Mouse (Mus musculus) ovary, adult 18-20 months (tissue): ENCODE measurements around the gene Tvp23b.

Experiments used
- DNase-seq: peaks from one replicate; pipeline ENCODE4 v3.0.0; 2022; ENCODE audit warnings: low spot score, mixed read lengths

The Tvp23b gene

GRCm38 (mm10) chr11:62943538-62943937, 64.3 kb downstream of the Tvp23b start:
- DNase-seq = no peak

GRCm38 (mm10) chr11:62945514-62945913, 66.3 kb downstream of the Tvp23b start:
- DNase-seq = no peak

GRCm38 (mm10) chr11:62949548-62949947, 70.3 kb downstream of the Tvp23b start:
- no peak for DNase-seq

- no peak for DNase-seq
Observed at GRCm38 (mm10) chr11:62951012-62951411, 71.8 kb downstream of the Tvp23b start, which contains the start of gene Cdrt4. Gene Cdrt4 (plus strand): TSS chr11:62951193.

- no peak for DNase-seq
Observed at GRCm38 (mm10) chr11:62954766-62955165, 75.5 kb downstream of the Tvp23b start.

GRCm38 (mm10) chr11:62955186-62955585, 75.9 kb downstream of the Tvp23b start:
- DNase-seq = no peak

- DNase-seq = no peak
Observed at GRCm38 (mm10) chr11:62955776-62956175, 76.5 kb downstream of the Tvp23b start.

GRCm38 (mm10) chr11:62957626-62958180, 78.4 kb downstream of the Tvp23b start:
- DNase-seq = no peak

GRCm38 (mm10) chr11:62963292-62963691, 84.0 kb downstream of the Tvp23b start:
- DNase-seq = no peak

GRCm38 (mm10) chr11:62966424-62966764, 87.1 kb downstream of the Tvp23b start:
- no peak for DNase-seq
